In genomic region chr12:58920775-58921174, GRCm38 (mm10) we compare ENCODE assay signal across 16 mouse cellular contexts.
DNase-seq lines count a peak whose midpoint lies in the region; ATAC-seq and TF ChIP-seq lines count a peak whose summit lies in the region.
"Had no signal": no experiment of that assay in that cellular context is flagged by ENCODE, and none has a peak within 500 bp of the region (broad histone marks: within the 10 kb centered on the region; RNA-seq: fewer than 3 reads in every experiment).

No protein-coding gene starts in this region.

- dilution Hi-C loops in CH12.LX (cut with MboI; ENCODE audit: extremely low pct_ligation_motif_present, extremely low pct_unique_long_range_greater_than_20kb, low sequenced_read_pairs): no loop called here

- no peaks in the 10 kb centered on the region for H3K36me3 ChIP-seq in liver, postnatal 0 days (replicated peaks; ENCODE audit: insufficient read depth, low read length)
- no peaks in the 10 kb centered on the region for H3K36me3 ChIP-seq in liver, embryonic 11.5 days (ENCODE audit: control insufficient read depth, insufficient read depth, low read length)
- H3K36me3 ChIP-seq in CH12.LX (replicated peaks in 1 of 2; ENCODE audit: control insufficient read depth in 1 of 2, insufficient read depth in 1 of 2, low read length in 1 of 2): no peaks in the 10 kb centered on the region
- H3K36me3 ChIP-seq: embryonic facial prominence, embryonic 13.5 days; hindbrain, embryonic 15.5 days had no signal

- TF ChIP-seq EP300 in liver, postnatal 0 days (IDR thresholded peaks at IDR 0.05; ENCODE audit: low read depth): no peak
- peak; percentile 71 for TF ChIP-seq EP300 in CH12.LX (IDR thresholded peaks at IDR 0.05; ENCODE audit: low read length)

- TF ChIP-seq RAD21 in CH12.LX (IDR thresholded peaks at IDR 0.05; ENCODE audit: low read depth, low read length): no peak

- no peak for ATAC-seq in liver, postnatal 0 days
- no peak for ATAC-seq in liver, embryonic 11.5 days (replicated peaks; ENCODE audit: low FRiP score)
- ATAC-seq: CD4-positive, CD25-positive, alpha-beta regulatory T cell, adult 4 months had no signal

- no peak for TF ChIP-seq POLR2A in CH12.LX (IDR thresholded peaks at IDR 0.05; ENCODE audit: low read depth, low read length)

- H3K4me3 ChIP-seq in liver, postnatal 0 days (ENCODE audit: low read depth, low read length): no peak overlapping the region
- H3K4me3 ChIP-seq in liver, embryonic 11.5 days (ENCODE audit: low read depth, low read length): no peak overlapping the region
- no peak overlapping the region for H3K4me3 ChIP-seq in CH12.LX (replicated peaks in 1 of 3; ENCODE audit: low read depth in 2 of 3, low read length in 2 of 3, poor library complexity in 1 of 3)
- H3K4me3 ChIP-seq: embryonic facial prominence, embryonic 13.5 days; hindbrain, embryonic 15.5 days had no signal

- in situ Hi-C loops in CH12.LX (cut with MboI; ENCODE audit: low pct_ligation_motif_present, low pct_unique_long_range_greater_than_20kb, low sequenced_read_pairs): no loop called here

- H3K79me2 ChIP-seq in CH12.LX (replicated peaks; ENCODE audit: control insufficient read depth, extremely low read depth, insufficient read depth, poor library complexity, severe bottlenecking): no peaks in the 10 kb centered on the region

- DNase-seq in liver, postnatal 0 days: peak; percentile 18
- no peak for DNase-seq in liver, embryonic 11.5 days (ENCODE audit: low spot score)
- DNase-seq in 416B (ENCODE audit: low read depth) (peak; percentile 75), CH12.LX (ENCODE audit: extremely low read depth) (peak; percentile 75)
- DNase-seq in lung, postnatal 14 days: peak; percentile 1
- no peak for DNase-seq in cerebellum, postnatal 10 days
- no peak for DNase-seq in frontal cortex, postnatal 36 days (ENCODE audit: low spot score in 2 of 2)
- DNase-seq: adrenal gland, postnatal 10 days; cerebellum, adult 18-20 months; heart, postnatal 14 days; kidney, adult 11 months; right cerebral cortex, postnatal 14 days had no signal

- 29% methylated on average over 6 of the region's 6 CpGs for WGBS in liver, postnatal 0 days (ENCODE audit: insufficient replicate concordance)
- WGBS in liver, embryonic 11.5 days: 55% methylated on average over 6 of the region's 6 CpGs

- H3K4me2 ChIP-seq in liver, postnatal 0 days (ENCODE audit: low read depth, low read length): no peak overlapping the region
- H3K4me2 ChIP-seq in liver, embryonic 11.5 days: no peak overlapping the region
- peak overlapping the region; percentile 8; the same call in 1 of the 2 replicates for H3K4me2 ChIP-seq in CH12.LX (ENCODE audit: insufficient read depth, low read depth, poor library complexity, severe bottlenecking)
- H3K4me2 ChIP-seq: embryonic facial prominence, embryonic 13.5 days; heart, embryonic 11.5 days; hindbrain, embryonic 15.5 days had no signal

- no peak for TF ChIP-seq CTCF in liver, postnatal 0 days (IDR thresholded peaks at IDR 0.05; ENCODE audit: low read depth)
- TF ChIP-seq CTCF in CH12.LX (conservative IDR thresholded peaks at IDR 0.05 in 1 of 2, IDR thresholded peaks at IDR 0.05 in 1 of 2; ENCODE audit: low read depth in 2 of 2, low read length in 2 of 2): no peak

- no peak overlapping the region for H3K9ac ChIP-seq in liver, postnatal 0 days (replicated peaks)
- no peak overlapping the region for H3K9ac ChIP-seq in liver, embryonic 11.5 days (ENCODE audit: low read depth, low read length)
- H3K9ac ChIP-seq in CH12.LX (ENCODE audit: insufficient read depth, low read depth): no peak overlapping the region
- H3K9ac ChIP-seq: embryonic facial prominence, embryonic 13.5 days; hindbrain, embryonic 15.5 days had no signal

- no peak overlapping the region for H3K27ac ChIP-seq in liver, postnatal 0 days (ENCODE audit: low read depth)
- no peak overlapping the region for H3K27ac ChIP-seq in liver, embryonic 11.5 days (ENCODE audit: low read depth, low read length)
- H3K27ac ChIP-seq in CH12.LX (ENCODE audit: insufficient read depth, low read depth): no peak overlapping the region
- H3K27ac ChIP-seq: embryonic facial prominence, embryonic 13.5 days; hindbrain, embryonic 15.5 days had no signal

- H3K4me1 ChIP-seq in liver, postnatal 0 days (ENCODE audit: insufficient read depth): no peaks in the 10 kb centered on the region
- H3K4me1 ChIP-seq in liver, embryonic 11.5 days (replicated peaks; ENCODE audit: control insufficient read depth, insufficient read depth, low read length): no peaks in the 10 kb centered on the region
- peaks cover 6 to 20% of the 10 kb centered on the region in 2 experiments; a peak in 3 of 4 replicates for H3K4me1 ChIP-seq in CH12.LX (ENCODE audit: control insufficient read depth in 1 of 2, insufficient read depth in 2 of 2)
- H3K4me1 ChIP-seq: embryonic facial prominence, embryonic 13.5 days; hindbrain, embryonic 15.5 days had no signal

- no peaks in the 10 kb centered on the region for H3K9me3 ChIP-seq in liver, postnatal 0 days (ENCODE audit: low read length)
- no peaks in the 10 kb centered on the region for H3K9me3 ChIP-seq in liver, embryonic 11.5 days (ENCODE audit: control insufficient read depth, low read length)
- H3K9me3 ChIP-seq in CH12.LX (replicated peaks; ENCODE audit: low read length): no peaks in the 10 kb centered on the region
- H3K9me3 ChIP-seq: embryonic facial prominence, embryonic 13.5 days; hindbrain, embryonic 15.5 days had no signal

- no peaks in the 10 kb centered on the region for H3K27me3 ChIP-seq in liver, postnatal 0 days (ENCODE audit: insufficient read depth, low read length)
- no peaks in the 10 kb centered on the region for H3K27me3 ChIP-seq in liver, embryonic 11.5 days (replicated peaks; ENCODE audit: control insufficient read depth, insufficient read depth, low read length)
- no peaks in the 10 kb centered on the region for H3K27me3 ChIP-seq in CH12.LX (replicated peaks)
- H3K27me3 ChIP-seq: embryonic facial prominence, embryonic 13.5 days; hindbrain, embryonic 15.5 days had no signal

TF ChIP-seq in CH12.LX, 34 proteins besides CTCF, POLR2A, EP300 and RAD21:
- TF ChIP-seq JUND (conservative IDR thresholded peaks at IDR 0.05; ENCODE audit: low read depth, low read length): no peak
- no peak for TF ChIP-seq CHD2 (IDR thresholded peaks at IDR 0.05; ENCODE audit: low read length)
- TF ChIP-seq E2F4 (IDR thresholded peaks at IDR 0.05; ENCODE audit: insufficient replicate concordance, low read depth, low read length): no peak
- peak; percentile 39 for TF ChIP-seq BHLHE40 (IDR thresholded peaks at IDR 0.05; ENCODE audit: low read depth, low read length)
- 0 out of 2 replicates have a peak, but pooled peaks have one; percentile 8 for TF ChIP-seq ELF1 (IDR thresholded peaks at IDR 0.05; ENCODE audit: low read depth, low read length)
- no peak for TF ChIP-seq MAFK (IDR thresholded peaks at IDR 0.05; ENCODE audit: insufficient replicate concordance, low read length)
- TF ChIP-seq IRF4 (IDR thresholded peaks at IDR 0.05; ENCODE audit: low read depth, low read length): 0 out of 2 replicates have a peak, but pooled peaks have one; percentile 21
- TF ChIP-seq MYC (IDR thresholded peaks at IDR 0.05; ENCODE audit: low read depth, low read length): no peak
- peak; percentile 93 for TF ChIP-seq ETS1 (conservative IDR thresholded peaks at IDR 0.05; ENCODE audit: low read depth, low read length)
- no peak for TF ChIP-seq NELFE (IDR thresholded peaks at IDR 0.05; ENCODE audit: low read depth, low read length)
- TF ChIP-seq SIN3A (IDR thresholded peaks at IDR 0.05; ENCODE audit: low read length): peak; percentile 55; the same call in 1 of the 2 replicates
- TF ChIP-seq USF2 (conservative IDR thresholded peaks at IDR 0.05; ENCODE audit: low read depth, low read length): no peak
- TF ChIP-seq TCF12 (IDR thresholded peaks at IDR 0.05; ENCODE audit: low read depth, low read length): 0 out of 2 replicates have a peak, but pooled peaks have one; percentile 50
- TF ChIP-seq MEF2A (IDR thresholded peaks at IDR 0.05; ENCODE audit: borderline replicate concordance, low read depth, low read length): peak; percentile 51; the same call in 1 of the 2 replicates
- no peak; the same call in 1 of the 2 replicates for TF ChIP-seq MAX (IDR thresholded peaks at IDR 0.05; ENCODE audit: low read length)
TF ChIP-seq in CH12.LX: peak in this region for 7.

Comparison
In these comparisons a context has a peak if more than half of its experiments do, and no peak if none do; other contexts are left out.
1. DNase-seq: peak in liver, postnatal 0 days (single experiment), 416B (single experiment), CH12.LX (single experiment) and lung, postnatal 14 days (single experiment); none in liver, embryonic 11.5 days (single experiment), cerebellum, postnatal 10 days (0 of 2) and frontal cortex, postnatal 36 days (0 of 2).